Mouse (Mus musculus): ENCODE measurements around the gene Gm20431.
A peak's percentile ranks its signal among the peaks of the same experiment; 100 is the strongest.

The Gm20431 gene

GRCm38 (mm10) chr2:167661270-167662203, at the start of gene Gm20431:
Gene Gm20431, minus strand, starts transcription at chr2:167661496.
- peak; percentile 88 for DNase-seq (ENCODE audit: low spot score)

GRCm38 (mm10) chr2:167710574-167710973, 49.3 kb upstream of the Gm20431 start:
- DNase-seq (ENCODE audit: low spot score), result peak; percentile 27

- DNase-seq (ENCODE audit: low spot score), result no peak
Observed at GRCm38 (mm10) chr2:167709969-167710368, 48.7 kb upstream of the Gm20431 start.

- DNase-seq (ENCODE audit: low spot score), result peak; percentile 45
Observed at GRCm38 (mm10) chr2:167708373-167708772, 47.1 kb upstream of the Gm20431 start.

- no peak for DNase-seq (ENCODE audit: low spot score)
Observed at GRCm38 (mm10) chr2:167706183-167706939, 45.1 kb upstream of the Gm20431 start.

GRCm38 (mm10) chr2:167704409-167704808, 43.1 kb upstream of the Gm20431 start:
- no peak for DNase-seq (ENCODE audit: low spot score)

- peak; percentile 94 for DNase-seq (ENCODE audit: low spot score)
Observed at GRCm38 (mm10) chr2:167702126-167702525, 40.8 kb upstream of the Gm20431 start.

- DNase-seq (ENCODE audit: low spot score), result peak; percentile 54
Observed at GRCm38 (mm10) chr2:167701472-167701871, 40.2 kb upstream of the Gm20431 start.

- DNase-seq (ENCODE audit: low spot score), result no peak
Observed at GRCm38 (mm10) chr2:167700018-167700417, 38.7 kb upstream of the Gm20431 start.

- peak; percentile 95 for DNase-seq (ENCODE audit: low spot score)
Observed at GRCm38 (mm10) chr2:167697902-167698301, 36.6 kb upstream of the Gm20431 start.

- DNase-seq (ENCODE audit: low spot score), result no peak
Observed at GRCm38 (mm10) chr2:167696143-167696542, 34.8 kb upstream of the Gm20431 start.

- DNase-seq (ENCODE audit: low spot score), result peak; percentile 53
Observed at GRCm38 (mm10) chr2:167695491-167695890, 34.2 kb upstream of the Gm20431 start.

- DNase-seq (ENCODE audit: low spot score), result peak; percentile 48
Observed at GRCm38 (mm10) chr2:167694963-167695362, 33.7 kb upstream of the Gm20431 start.

- DNase-seq (ENCODE audit: low spot score), result peak; percentile 89
Observed at GRCm38 (mm10) chr2:167694244-167694643, 32.9 kb upstream of the Gm20431 start.

GRCm38 (mm10) chr2:167693540-167693939, 32.2 kb upstream of the Gm20431 start:
- DNase-seq (ENCODE audit: low spot score), result peak; percentile 58

- DNase-seq (ENCODE audit: low spot score), result no peak
Observed at GRCm38 (mm10) chr2:167692831-167693230, 31.5 kb upstream of the Gm20431 start.

GRCm38 (mm10) chr2:167691871-167692661, 30.8 kb upstream of the Gm20431 start:
- DNase-seq (ENCODE audit: low spot score), result peak; percentile 79

- DNase-seq (ENCODE audit: low spot score), result peak; percentile 80
Observed at GRCm38 (mm10) chr2:167691410-167691809, 30.1 kb upstream of the Gm20431 start.

GRCm38 (mm10) chr2:167690962-167691311, 29.6 kb upstream of the Gm20431 start:
- no peak for DNase-seq (ENCODE audit: low spot score)

GRCm38 (mm10) chr2:167690219-167690961, 29.1 kb upstream of the Gm20431 start:
- DNase-seq (ENCODE audit: low spot score), result no peak

- peak; percentile 73 for DNase-seq (ENCODE audit: low spot score)
Observed at GRCm38 (mm10) chr2:167689501-167690218, 28.4 kb upstream of the Gm20431 start, which contains the start of gene Tmem189. Gene Tmem189, minus strand, starts transcription at chr2:167689822.

All from adipocyte (in vitro differentiated cells).